Mouse (Mus musculus) common myeloid progenitor, adult 5-6 weeks (primary cell): ENCODE data around the gene Arv1. TPM values are rescaled to one million over a fixed set of nuclear protein-coding genes. Genes with fewer than 3 reads are reported as not detected.

Experiments
- total RNA-seq: library from RNA; stranded (forward); fragments of 200-1000, 187-1606 nt; gene quantifications from 2 replicates; pipeline ENCODE4 v1.2.3, GENCODE M21; 2017

Gene Arv1
- total RNA-seq, 1 experiment from 2014 or later: 3.3 TPM

Other genes starting within 250 kb of the Arv1 start
- 14.6 and 24.1 TPM in 2 replicates for gene Cog2, start 201.4 kb upstream of the Arv1 start, total RNA-seq
- 0.27 TPM in 1 of 2 replicates, not detected in the other for gene Agt, start 152.4 kb upstream of the Arv1 start, total RNA-seq
- not detected in 2 replicates for gene Capn9, start 146.0 kb upstream of the Arv1 start, total RNA-seq
- gene 2310022B05Rik, start 58.8 kb upstream of the Arv1 start, total RNA-seq: 3.3 and 5.4 TPM in 2 replicates
- gene Ttc13, start 156 bp upstream of the Arv1 start, total RNA-seq: 43.7 and 50.6 TPM in 2 replicates
- not detected in 2 replicates for gene Fam89a, start 29.7 kb downstream of the Arv1 start, total RNA-seq
- gene Trim67, start 71.0 kb downstream of the Arv1 start, total RNA-seq: not detected in 2 replicates
- 69.3 and 90.7 TPM in 2 replicates for gene Gnpat, start 140.9 kb downstream of the Arv1 start, total RNA-seq
- 69.2 and 77.3 TPM in 2 replicates for gene 2810004N23Rik, start 141.0 kb downstream of the Arv1 start, total RNA-seq
- 15.2 and 16.2 TPM in 2 replicates for gene Exoc8, start 175.6 kb downstream of the Arv1 start, total RNA-seq
- gene Sprtn, start 175.7 kb downstream of the Arv1 start, total RNA-seq: 25.7 and 26.8 TPM in 2 replicates
- gene Egln1, start 227.2 kb downstream of the Arv1 start, total RNA-seq: 19.4 and 24.8 TPM in 2 replicates